Mouse (Mus musculus) E14TG2a.4 (cell line): Measurements from ENCODE around the gene Mb.
A peak's percentile ranks its signal among the peaks of the same experiment; 100 is the strongest.
"Not testable (repeated sequence)": the region's sequence is repeated elsewhere in the genome, so short reads cannot be mapped to it uniquely, and the experiment has no call there.

Experiments
- H3K27me3 ChIP-seq: 2 replicates; pipeline ENCODE4 v1.6.1; 2014; ENCODE audit warnings: low read length, control low read depth; ENCODE audit not compliant: insufficient read depth
- H3K36me3 ChIP-seq: 2 replicates; pipeline ENCODE4 v1.6.1; 2014; ENCODE audit warnings: low read length, control low read depth; ENCODE audit not compliant: insufficient read depth
- H3K4me1 ChIP-seq: replicated peaks from 2 replicates; pipeline ENCODE4 v1.6.1; 2014; ENCODE audit warnings: low read depth, low read length, control low read depth
- H3K4me3 ChIP-seq: replicated peaks from 2 replicates; pipeline ENCODE4 v1.5.1; 2014; ENCODE audit warnings: mild to moderate bottlenecking, low read length
- H3K9me3 ChIP-seq: 2 replicates; pipeline ENCODE4 v1.6.1; 2014; ENCODE audit warnings: low read length, control low read depth
- CTCF ChIP-seq: conservative IDR thresholded peaks from 2 replicates; pipeline ENCODE4 v1.5.1; 2014; ENCODE audit warnings: low read length
- NANOG ChIP-seq: IDR thresholded peaks from 2 replicates; pipeline ENCODE4 v1.6.1; 2014; ENCODE audit warnings: borderline replicate concordance, low read length, mixed read lengths
- POU5F1 ChIP-seq: IDR thresholded peaks from 2 replicates; pipeline ENCODE4 v1.6.1; 2014; ENCODE audit warnings: low read length, borderline replicate concordance

Gene Mb

GRCm38 (mm10) chr15:77070745-77071268 is 20.3 kb upstream of the Mb start:
- Histone ChIP-seq H3K4me1 (peaks cover 63% of the 10 kb centered on the region), H3K36me3 (peaks cover 35% of the 10 kb centered on the region), H3K9me3 (no peaks in the 10 kb centered on the region), H3K4me3 (peak overlapping the region; percentile 63), H3K27me3 (no peaks in the 10 kb centered on the region)
- TF ChIP-seq POU5F1 (no peak), CTCF (no peak), NANOG (no peak)

- peaks cover 60% of the 10 kb centered on the region for H3K4me1 ChIP-seq
- TF ChIP-seq NANOG: no peak
- no peak for TF ChIP-seq CTCF
- no peak for TF ChIP-seq POU5F1
- no peaks in the 10 kb centered on the region for H3K27me3 ChIP-seq
- H3K36me3 ChIP-seq: peaks cover 19% of the 10 kb centered on the region
- no peak overlapping the region for H3K4me3 ChIP-seq
- no peaks in the 10 kb centered on the region for H3K9me3 ChIP-seq
Observed at GRCm38 (mm10) chr15:77069019-77069418, 18.5 kb upstream of the Mb start.

GRCm38 (mm10) chr15:77068439-77068861 is 18.0 kb upstream of the Mb start:
- Histone ChIP-seq H3K4me1 (peaks cover 57% of the 10 kb centered on the region), H3K4me3 (no peak overlapping the region), H3K36me3 (peaks cover 14% of the 10 kb centered on the region), H3K27me3 (no peaks in the 10 kb centered on the region), H3K9me3 (no peaks in the 10 kb centered on the region)
- TF ChIP-seq POU5F1 (no peak), NANOG (no peak), CTCF (no peak)

- Histone ChIP-seq H3K4me1 (peaks cover 49% of the 10 kb centered on the region), H3K9me3 (no peaks in the 10 kb centered on the region), H3K4me3 (no peak overlapping the region), H3K36me3 (0 out of 2 replicates have a peak, but pooled peaks cover 5% of the 10 kb centered on the region), H3K27me3 (no peaks in the 10 kb centered on the region)
- TF ChIP-seq POU5F1: no peak
- no peak for TF ChIP-seq NANOG
- no peak for TF ChIP-seq CTCF
Observed at GRCm38 (mm10) chr15:77066233-77066632, 15.8 kb upstream of the Mb start.

- Histone ChIP-seq H3K4me1 (peaks cover 47% of the 10 kb centered on the region), H3K36me3 (0 out of 2 replicates have a peak, but pooled peaks cover 5% of the 10 kb centered on the region), H3K27me3 (no peaks in the 10 kb centered on the region), H3K9me3 (no peaks in the 10 kb centered on the region), H3K4me3 (no peak overlapping the region)
- TF ChIP-seq NANOG (no peak), CTCF (no peak), POU5F1 (no peak)
Observed at GRCm38 (mm10) chr15:77065259-77065852, 14.9 kb upstream of the Mb start.

- H3K4me1 ChIP-seq: peaks cover 54% of the 10 kb centered on the region
- H3K4me3 ChIP-seq: no peak overlapping the region
- no peaks in the 10 kb centered on the region for H3K36me3 ChIP-seq
- TF ChIP-seq CTCF: no peak
- no peak for TF ChIP-seq POU5F1
- no peak for TF ChIP-seq NANOG
- no peaks in the 10 kb centered on the region for H3K27me3 ChIP-seq
- H3K9me3 ChIP-seq: peaks cover 20% of the 10 kb centered on the region
Observed at GRCm38 (mm10) chr15:77062746-77063145, 12.3 kb upstream of the Mb start.

- not testable (repeated sequence) for H3K4me3 ChIP-seq, H3K36me3 ChIP-seq, H3K27me3 ChIP-seq
- H3K9me3 ChIP-seq: peaks cover 20% of the 10 kb centered on the region
- peaks cover 66% of the 10 kb centered on the region for H3K4me1 ChIP-seq
Observed at GRCm38 (mm10) chr15:77059416-77059815, 8.9 kb upstream of the Mb start.

- Histone ChIP-seq H3K36me3 (no peaks in the 10 kb centered on the region), H3K4me1 (peaks cover 75% of the 10 kb centered on the region), H3K4me3 (no peak overlapping the region), H3K27me3 (no peaks in the 10 kb centered on the region), H3K9me3 (peaks cover 20% of the 10 kb centered on the region)
- TF ChIP-seq POU5F1: no peak
- TF ChIP-seq NANOG: no peak; the same call in 1 of the 2 replicates
- no peak for TF ChIP-seq CTCF
Observed at GRCm38 (mm10) chr15:77058566-77058965, 8.1 kb upstream of the Mb start.

- Histone ChIP-seq H3K9me3 (peaks cover 20% of the 10 kb centered on the region), H3K4me1 (peaks cover 85% of the 10 kb centered on the region), H3K27me3 (no peaks in the 10 kb centered on the region), H3K36me3 (no peaks in the 10 kb centered on the region), H3K4me3 (peak overlapping the region; percentile 70)
- TF ChIP-seq CTCF (no peak), POU5F1 (no peak), NANOG (no peak)
Observed at GRCm38 (mm10) chr15:77056791-77057051, 6.3 kb upstream of the Mb start.
